Mouse (Mus musculus) midbrain, postnatal 0 days (tissue): ENCODE measurements at regions not wholly inside any gene's neighbourhood (a gene's known extent, or its start where the extent isn't known, plus 50 kb on each side); places are given as distances from the start of the nearest gene placed in this dataset.

Experiments
- ATAC-seq: fragments of 200-750 bp; cut with Nextera tagmentation; 2 replicates; pipeline ENCODE4 v1.8.0; 2017; ENCODE audit warnings: moderate number of reproducible peaks, mild to moderate bottlenecking, moderate TSS enrichment, moderate library complexity; ENCODE audit not compliant: low FRiP score
- DNase-seq: peaks from one replicate; pipeline ENCODE4 v3.0.0-alpha.2; 2015; ENCODE audit warnings: low spot score
- H3K27ac ChIP-seq: fragments of 300-500 bp; sonication (generic); 2 replicates; pipeline ENCODE4 v1.5.1; 2014; ENCODE audit warnings: low read depth, mild to moderate bottlenecking, low read length, mixed read lengths
- H3K27me3 ChIP-seq: fragments of 300-500 bp; sonication (generic); 2 replicates; pipeline ENCODE4 v1.6.1; 2014; ENCODE audit warnings: low read length, control low read depth, mixed read lengths; ENCODE audit not compliant: insufficient read depth
- H3K36me3 ChIP-seq: fragments of 300-500 bp; sonication (generic); 2 replicates; pipeline ENCODE4 v1.6.1; 2014; ENCODE audit warnings: low read length, control low read depth, mixed read lengths; ENCODE audit not compliant: insufficient read depth
- H3K4me1 ChIP-seq: fragments of 300-500 bp; sonication (generic); 2 replicates; pipeline ENCODE4 v1.6.1; 2014; ENCODE audit warnings: mild to moderate bottlenecking, control low read depth, antibody characterized with exemption, low read length, mixed read lengths; ENCODE audit not compliant: insufficient read depth
- H3K4me2 ChIP-seq: fragments of 300-500 bp; sonication (generic); 2 replicates; pipeline ENCODE4 v1.6.1; 2014; ENCODE audit warnings: low read depth, mild to moderate bottlenecking, low read length, mixed read lengths; ENCODE audit not compliant: poor library complexity, severe bottlenecking
- H3K4me3 ChIP-seq: fragments of 300-500 bp; sonication (generic); 2 replicates; pipeline ENCODE4 v1.5.1; 2014; ENCODE audit warnings: low read depth, mild to moderate bottlenecking, low read length, moderate library complexity
- H3K9ac ChIP-seq: fragments of 300-500 bp; sonication (generic); replicated peaks from 2 replicates; pipeline ENCODE4 v1.6.1; 2014; ENCODE audit warnings: mild to moderate bottlenecking, low read length, moderate library complexity, mixed read lengths; ENCODE audit not compliant: poor library complexity, severe bottlenecking
- H3K9me3 ChIP-seq: fragments of 300-500 bp; sonication (generic); 2 replicates; pipeline ENCODE4 v1.6.1; 2016; ENCODE audit warnings: low read length, control low read depth
- CTCF ChIP-seq: IDR thresholded peaks from 2 replicates; pipeline ENCODE4 v1.5.1; 2016; ENCODE audit warnings: antibody characterized with exemption, mild to moderate bottlenecking
- WGBS: fragments of 180-500 bp; shearing (Covaris S2); extraction: QIAGEN DNeasy Blood & Tissue Kit; methylation state at CpG from one replicate; pipeline ENCODE4 v1.1.7; 2014; 5-methylcytosine and 5-hydroxymethylcytosine counted together

- 70% methylated on average over 2 of the region's 2 CpGs for WGBS
- no peaks in the 10 kb centered on the region for H3K27me3 ChIP-seq
- ATAC-seq, result no peak
Measured at GRCm38 (mm10) chr9:51430426-51430825, 101.7 kb upstream of the 1810046K07Rik start.

GRCm38 (mm10) chr9:51437130-51437529, 108.4 kb upstream of the 1810046K07Rik start:
- Histone ChIP-seq H3K9me3 (no peaks in the 10 kb centered on the region), H3K27ac (no peak overlapping the region), H3K4me1 (peaks cover 2% of the 10 kb centered on the region; the same call in 1 of the 2 replicates), H3K4me3 (no peak overlapping the region), H3K36me3 (no peaks in the 10 kb centered on the region), H3K27me3 (no peaks in the 10 kb centered on the region), H3K4me2 (no peak overlapping the region), H3K9ac (no peak overlapping the region)
- 67% methylated on average over 2 of the region's 2 CpGs for WGBS
- DNase-seq (no peak), ATAC-seq (no peak)
- TF ChIP-seq CTCF, result no peak

More at GRCm38 (mm10) chr9:51430426-51430825, 101.7 kb upstream of the 1810046K07Rik start:
- peaks cover 2% of the 10 kb centered on the region; the same call in 1 of the 2 replicates for H3K4me1 ChIP-seq
- no peak for TF ChIP-seq CTCF
- H3K9me3 ChIP-seq, result no peaks in the 10 kb centered on the region
- no peak overlapping the region for H3K27ac ChIP-seq
- no peak overlapping the region for H3K4me3 ChIP-seq
- H3K36me3 ChIP-seq, result no peaks in the 10 kb centered on the region
- H3K4me2 ChIP-seq, result no peak overlapping the region
- no peak for DNase-seq
- H3K9ac ChIP-seq, result no peak overlapping the region

GRCm38 (mm10) chr9:51441773-51442381, 113.2 kb upstream of the 1810046K07Rik start:
- Histone ChIP-seq H3K4me2 (no peak overlapping the region), H3K9ac (no peak overlapping the region), H3K36me3 (no peaks in the 10 kb centered on the region), H3K27ac (peak overlapping the region; percentile 62; the same call in 1 of the 2 replicates), H3K4me1 (no peaks in the 10 kb centered on the region), H3K4me3 (no peak overlapping the region), H3K27me3 (no peaks in the 10 kb centered on the region), H3K9me3 (no peaks in the 10 kb centered on the region)
- ATAC-seq (peak; percentile 69; the same call in 1 of the 2 replicates), DNase-seq (peak; percentile 88)
- TF ChIP-seq CTCF, result no peak; the same call in 1 of the 2 replicates
- 11% methylated on average over 5 of the region's 5 CpGs for WGBS

- no peaks in the 10 kb centered on the region for H3K4me1 ChIP-seq
- no peaks in the 10 kb centered on the region for H3K9me3 ChIP-seq
- H3K4me2 ChIP-seq, result no peak overlapping the region
- 16% methylated on average over 2 of the region's 2 CpGs for WGBS
- H3K27me3 ChIP-seq, result no peaks in the 10 kb centered on the region
- no peak for DNase-seq
- TF ChIP-seq CTCF, result no peak
- H3K4me3 ChIP-seq, result no peak overlapping the region
- H3K9ac ChIP-seq, result no peak overlapping the region
- no peak overlapping the region for H3K27ac ChIP-seq
- H3K36me3 ChIP-seq, result no peaks in the 10 kb centered on the region
- ATAC-seq, result no peak
Measured at GRCm38 (mm10) chr9:51455690-51456089, 127.0 kb upstream of the 1810046K07Rik start.

GRCm38 (mm10) chr9:51462463-51463024, 133.8 kb upstream of the 1810046K07Rik start:
- H3K4me1 ChIP-seq, result no peaks in the 10 kb centered on the region
- no peak overlapping the region for H3K4me2 ChIP-seq
- DNase-seq (no peak), ATAC-seq (no peak)
- no peaks in the 10 kb centered on the region for H3K27me3 ChIP-seq
- H3K9ac ChIP-seq, result no peak overlapping the region
- TF ChIP-seq CTCF, result no peak
- H3K27ac ChIP-seq, result no peak overlapping the region
- H3K4me3 ChIP-seq, result no peak overlapping the region
- WGBS, result 87% methylated on average over 6 of the region's 6 CpGs
- no peaks in the 10 kb centered on the region for H3K36me3 ChIP-seq
- no peaks in the 10 kb centered on the region for H3K9me3 ChIP-seq

GRCm38 (mm10) chr9:51470031-51470430, 141.3 kb upstream of the 1810046K07Rik start:
- Histone ChIP-seq H3K4me1 (no peaks in the 10 kb centered on the region), H3K36me3 (no peaks in the 10 kb centered on the region), H3K27me3 (no peaks in the 10 kb centered on the region), H3K27ac (no peak overlapping the region), H3K4me2 (no peak overlapping the region), H3K9ac (no peak overlapping the region), H3K9me3 (no peaks in the 10 kb centered on the region), H3K4me3 (no peak overlapping the region)
- TF ChIP-seq CTCF, result no peak
- DNase-seq (no peak), ATAC-seq (no peak)
- 86% methylated on average over 1 of the region's 1 CpGs for WGBS
